Mouse (Mus musculus): ENCODE results near the gene Atp5h.

GRCm38 (mm10) chr11:115393721-115394325, 25.9 kb downstream of the Atp5h start:
- TF ChIP-seq GATA1 (IDR thresholded peaks at IDR 0.05; ENCODE audit: low read length) (no peak), TAL1 (IDR thresholded peaks at IDR 0.05; ENCODE audit: low read length) (no peak)

Measured in erythroblast, embryonic 14.5 days (primary cell).